Mouse (Mus musculus) small intestine, adult 2 months (tissue): ENCODE data around the gene Guca2a.

Experiments
- CTCF ChIP-seq: fragments of 200-500 bp; IDR thresholded peaks from 2 replicates; pipeline ENCODE4 v1.5.1; 2012; ENCODE audit warnings: low read depth, mild to moderate bottlenecking, control low read depth, inconsistent platforms, low read length, moderate library complexity, mixed read lengths; ENCODE audit not compliant: insufficient replicate concordance, insufficient read length; ENCODE audit errors: extremely low read depth
- POLR2A ChIP-seq: fragments of 200-500 bp; IDR thresholded peaks from 2 replicates; pipeline ENCODE4 v1.6.1; 2012; ENCODE audit warnings: low read depth, mild to moderate bottlenecking, control low read depth, inconsistent platforms, low read length, moderate library complexity

DNA sequence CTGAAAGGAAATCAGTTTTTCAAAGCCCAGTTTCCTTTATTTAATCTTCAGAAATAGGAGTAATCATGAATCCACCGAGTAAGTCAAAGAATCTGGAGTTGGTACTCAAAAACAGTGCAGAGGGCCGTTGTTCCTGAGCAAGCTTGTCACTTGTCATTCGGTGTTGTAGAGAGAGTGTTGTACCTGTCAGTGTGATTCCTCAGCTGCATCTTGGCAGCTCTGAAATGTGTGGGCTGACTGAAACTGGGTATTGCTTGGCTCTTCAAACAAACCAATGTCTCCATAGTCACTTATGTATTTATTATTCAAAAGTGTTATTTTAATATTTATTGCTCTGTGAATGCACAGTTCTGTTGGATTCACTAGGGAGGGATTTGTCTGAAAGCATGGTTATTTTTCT, 10.6 kb upstream of the Guca2a start:
- TF ChIP-seq POLR2A (no peak), CTCF (no peak)
